Mouse (Mus musculus): ENCODE data around the gene I0C0044D17Rik.

- TF ChIP-seq CTCF (IDR thresholded peaks at IDR 0.05; ENCODE audit: insufficient read depth, low read length) (no peak), POLR2A (IDR thresholded peaks at IDR 0.05; ENCODE audit: borderline replicate concordance, extremely low read depth, low read depth, low read length) (no peak)
Measured at GRCm38 (mm10) chr4:98823047-98823446, 593 bp downstream of the I0C0044D17Rik start.

All from lung, adult 2 months (tissue).